Mouse (Mus musculus): Measurements from ENCODE around the gene Plac9b.
"Not testable (repeated sequence)": the region's sequence is repeated elsewhere in the genome, so short reads cannot be mapped to it uniquely, and the experiment has no call there.

- not testable (repeated sequence) for TF ChIP-seq EP300, CTCF (IDR thresholded peaks at IDR 0.05; ENCODE audit: low read depth)
Observed at GRCm38 (mm10) chr14:26156032-26156431, 26.2 kb downstream of the Plac9b start.
